Mouse (Mus musculus): ENCODE measurements around the gene Pex3.
"Not testable (repeated sequence)": the region's sequence is repeated elsewhere in the genome, so short reads cannot be mapped to it uniquely, and the experiment has no call there.

The Pex3 gene

DNA sequence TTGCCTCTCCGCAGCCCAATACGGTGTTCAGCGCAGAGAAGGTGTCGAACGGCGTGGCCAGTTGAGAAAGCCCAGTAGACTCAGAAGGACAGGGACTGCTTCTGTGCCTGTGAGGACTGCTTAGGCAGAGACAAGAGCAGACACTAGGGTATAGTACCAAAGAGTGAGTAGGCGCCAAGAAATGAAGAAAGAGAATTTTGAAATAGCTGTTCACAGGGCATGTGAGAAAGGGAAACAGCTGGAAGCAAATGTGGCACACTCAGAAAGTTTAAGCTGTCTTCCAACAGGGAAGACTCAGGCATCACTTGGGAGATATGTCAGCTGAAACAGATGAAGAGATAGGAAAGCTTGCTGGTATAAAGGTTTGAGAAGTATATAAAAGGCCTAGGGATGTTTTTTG, 16.2 kb downstream of the Pex3 start:
- DNase-seq (ENCODE audit: low spot score in 2 of 2) = no peak

DNA sequence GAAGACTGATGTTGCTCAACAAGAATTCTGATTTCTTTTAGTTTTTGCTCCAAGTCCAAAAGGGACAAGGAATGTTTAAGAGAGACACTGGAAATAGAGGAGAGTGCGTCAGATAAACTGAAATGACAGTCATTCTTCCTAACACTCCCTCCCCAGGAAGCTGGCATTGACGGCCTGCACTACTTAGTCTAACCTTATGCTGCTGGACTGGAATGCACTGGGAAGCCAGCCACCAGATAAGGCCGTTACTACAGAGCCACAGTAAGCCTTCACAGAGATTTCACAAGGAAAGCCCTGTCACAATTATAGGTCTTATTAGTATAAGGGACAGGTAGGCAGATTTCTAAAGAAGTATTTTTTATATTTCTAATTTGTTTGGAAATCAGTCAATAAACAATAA, 18.2 kb downstream of the Pex3 start:
- no peak for DNase-seq (ENCODE audit: low spot score in 2 of 2)

DNA sequence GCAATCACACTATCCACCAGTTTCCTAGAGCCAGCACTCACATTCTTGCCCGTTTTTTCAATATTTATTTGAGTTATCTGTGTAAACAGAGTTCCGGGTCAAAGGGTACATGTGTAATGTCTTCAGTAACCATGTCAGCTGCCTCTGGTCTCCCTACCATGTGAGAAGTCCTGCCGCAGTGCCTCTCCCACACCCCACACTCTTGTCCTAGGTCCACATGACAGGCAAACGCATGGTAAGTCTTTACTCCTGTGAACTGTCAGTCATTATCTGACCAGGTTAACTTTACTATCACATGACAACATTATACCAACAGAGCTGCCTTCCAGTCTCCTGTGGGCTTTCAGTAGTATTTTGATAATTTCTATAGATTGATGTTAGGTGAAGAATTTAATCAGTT, 24.8 kb downstream of the Pex3 start:
- no peak for DNase-seq (ENCODE audit: low spot score in 2 of 2)

DNA sequence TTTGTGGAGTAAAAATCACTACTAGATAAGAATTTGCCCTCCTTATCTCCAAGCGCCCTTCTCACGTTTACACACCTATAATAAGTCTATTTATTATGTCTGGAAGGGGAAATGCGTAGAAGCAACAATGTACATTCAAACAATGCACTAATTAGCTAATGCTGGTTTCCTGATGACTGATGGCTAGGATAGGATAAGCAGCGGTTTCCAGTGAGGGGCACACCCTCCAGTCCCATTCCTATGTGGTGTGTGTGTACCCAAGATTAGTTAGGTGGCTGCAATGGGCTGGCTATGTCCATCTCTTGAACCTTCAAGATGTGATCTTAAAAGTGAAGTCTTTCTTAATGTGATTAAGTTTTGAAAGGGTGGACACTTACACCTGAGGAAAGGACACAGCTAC, 31.1 kb downstream of the Pex3 start:
- no peak for DNase-seq (ENCODE audit: low spot score in 2 of 2)

DNA sequence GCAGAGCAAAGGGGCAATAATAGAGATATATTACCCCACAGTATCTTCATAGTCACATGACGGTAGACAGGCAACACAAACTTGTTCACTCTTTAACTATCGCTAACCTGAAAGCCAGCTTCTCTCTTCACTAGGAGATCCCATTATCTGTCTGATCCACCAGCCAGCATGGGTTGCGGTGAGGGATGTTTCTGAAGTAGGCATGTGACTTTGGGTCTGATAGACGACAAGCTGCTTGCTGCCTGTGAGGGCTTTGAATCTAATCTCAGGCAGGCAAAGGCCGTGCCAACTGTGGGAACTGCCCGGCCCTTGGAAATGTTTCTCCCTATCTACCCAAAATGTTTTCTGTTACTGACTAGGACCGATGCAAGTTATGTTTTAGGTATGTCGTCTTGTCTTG, 50.6 kb downstream of the Pex3 start:
- no peak for DNase-seq (ENCODE audit: low spot score in 2 of 2)

DNA sequence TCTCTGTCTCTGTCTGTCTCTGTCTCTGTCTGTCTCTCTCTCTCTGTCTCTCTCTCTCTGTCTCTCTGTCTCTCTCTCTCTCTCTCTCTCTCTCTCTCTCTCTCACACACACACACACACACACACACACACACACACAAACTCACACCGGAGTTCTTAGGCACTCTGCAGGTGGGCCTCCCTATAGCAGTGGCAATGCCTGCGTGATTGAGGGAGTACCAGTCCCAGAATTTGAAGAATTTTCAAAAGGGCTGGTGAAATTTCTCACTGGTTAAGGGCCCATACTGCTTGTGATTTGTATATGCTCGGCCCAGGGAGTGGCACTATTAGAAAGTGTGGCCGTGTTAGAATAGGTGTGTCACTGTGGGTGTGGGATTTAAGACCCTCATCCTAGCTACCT, 51.4 kb downstream of the Pex3 start:
- DNase-seq (ENCODE audit: low spot score in 2 of 2) = not testable (repeated sequence)

DNA sequence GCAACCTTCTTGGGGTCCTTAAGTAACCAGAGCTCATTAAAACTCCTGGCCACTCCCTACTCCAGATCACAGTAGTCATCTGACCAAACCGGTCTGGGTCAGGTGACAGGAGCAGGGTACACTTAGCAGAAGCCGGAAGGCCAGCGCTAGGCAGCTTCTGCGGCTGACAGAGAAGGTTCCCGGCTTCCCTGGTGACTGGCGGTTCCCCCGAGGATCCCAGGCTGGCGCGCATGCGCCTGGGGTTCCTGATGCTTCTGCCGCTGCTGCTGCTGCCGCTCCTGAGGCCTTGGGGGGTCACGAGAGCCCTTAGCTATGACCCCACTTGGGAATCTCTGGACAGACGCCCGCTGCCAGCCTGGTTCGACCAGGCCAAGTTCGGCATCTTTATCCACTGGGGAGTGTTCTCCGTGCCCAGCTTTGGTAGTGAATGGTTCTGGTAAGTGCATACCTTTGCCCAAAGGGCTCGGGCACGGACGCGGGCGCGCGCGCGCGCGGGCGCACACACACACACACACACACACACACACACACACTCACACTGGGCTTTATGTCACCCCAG, 51.9 kb downstream of the Pex3 start:
- DNase-seq (ENCODE audit: low spot score in 2 of 2) = peak; percentile 64 to 86

DNA sequence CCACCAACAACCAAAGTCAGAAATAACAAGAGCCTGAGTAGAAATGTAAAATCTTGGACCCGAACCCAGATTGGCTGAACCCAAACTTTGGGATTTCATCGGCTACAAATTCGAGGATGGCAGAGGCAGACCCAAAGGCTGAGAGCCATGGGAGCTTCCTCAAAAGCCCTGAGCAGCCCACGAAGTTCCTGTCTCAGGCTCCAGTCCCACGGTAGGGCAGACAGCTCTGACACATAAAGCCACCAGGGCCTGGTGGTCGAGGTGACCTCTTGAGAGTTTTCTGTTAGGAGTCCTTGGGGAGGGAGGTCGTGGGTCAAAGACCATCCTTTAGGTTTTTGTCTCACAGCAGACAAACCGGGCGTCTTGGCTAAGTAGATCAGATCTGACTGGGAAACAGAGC, 52.5 kb downstream of the Pex3 start:
- no peak for DNase-seq (ENCODE audit: low spot score in 2 of 2)

DNA sequence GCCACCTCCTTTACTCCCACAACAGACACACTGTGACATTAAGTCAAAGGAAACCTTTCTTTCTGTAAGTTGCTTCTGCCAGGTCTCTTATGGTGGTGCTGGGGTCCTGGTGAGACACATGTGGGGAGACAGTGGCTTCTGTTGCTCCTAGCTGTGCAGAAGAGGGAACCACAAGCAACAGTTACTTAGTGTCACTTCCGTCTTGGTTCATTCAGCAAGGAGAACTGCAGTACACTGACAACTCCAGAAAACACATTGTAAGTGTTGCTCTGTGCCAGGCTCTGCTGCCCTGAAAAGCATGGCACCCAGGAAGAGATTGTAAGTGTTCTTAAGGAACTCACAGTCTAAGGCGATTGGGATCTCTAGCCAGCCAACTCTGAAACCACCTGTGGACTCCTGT, 53.6 kb downstream of the Pex3 start, which contains the start of gene Fuca2:
Fuca2 (plus strand) TSS at position 210 of the 400 bp plus-strand sequence.
- no peak for DNase-seq (ENCODE audit: low spot score in 2 of 2)

DNA sequence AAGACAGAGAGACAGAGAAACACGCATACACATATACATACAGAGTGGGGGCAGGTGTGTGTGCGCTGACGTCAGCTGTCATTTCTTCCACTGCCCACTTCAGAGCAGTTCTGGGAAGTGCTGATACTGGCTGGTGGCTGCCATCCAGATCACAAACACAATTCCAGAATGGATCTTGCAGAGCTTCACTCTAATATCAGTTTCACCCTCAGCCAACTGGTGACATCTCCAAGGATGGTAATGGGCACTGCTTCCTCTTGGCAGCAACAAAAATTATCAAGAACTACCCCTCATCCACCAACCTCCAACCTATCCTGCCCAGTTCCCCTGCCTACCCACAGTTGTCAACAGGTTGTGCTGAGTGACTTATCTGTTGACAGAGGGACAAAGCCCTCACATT, 56.6 kb downstream of the Pex3 start:
- no peak for DNase-seq (ENCODE audit: low spot score in 2 of 2)

DNA sequence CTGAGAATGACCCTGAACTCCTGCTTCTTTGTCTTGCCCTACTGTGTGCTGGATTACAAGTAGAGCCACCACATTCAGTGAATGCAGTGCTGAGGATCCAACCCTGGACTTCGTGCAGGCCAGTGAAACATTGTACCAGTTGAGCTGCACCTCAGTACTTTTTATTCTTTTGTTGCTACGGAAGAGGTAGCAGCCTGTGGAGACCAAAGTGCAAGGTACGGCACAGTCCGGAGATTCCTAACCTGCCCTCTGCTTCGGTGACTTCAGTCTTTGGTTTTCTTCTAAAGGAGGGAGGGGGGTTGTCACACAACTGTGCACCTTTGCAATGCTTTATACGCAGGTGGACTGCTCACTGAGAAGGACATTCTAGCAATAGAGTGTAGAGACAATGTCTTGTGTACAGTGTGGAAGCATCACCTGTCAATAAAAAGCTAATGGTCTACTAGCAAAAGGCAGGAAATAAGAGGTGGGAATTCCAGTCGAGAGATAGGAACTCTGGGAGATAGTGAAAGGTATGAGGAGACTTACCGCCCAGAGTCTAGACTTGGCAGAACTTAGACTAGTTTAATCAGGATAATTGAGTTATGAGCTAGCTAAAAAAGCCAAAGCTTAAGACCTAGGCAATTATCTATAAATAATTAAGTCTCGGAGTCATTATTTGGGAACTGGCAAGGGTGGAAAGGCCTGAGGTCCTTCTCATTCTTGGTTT, 58.8 kb downstream of the Pex3 start:
- no peak for DNase-seq (ENCODE audit: low spot score in 2 of 2)

DNA sequence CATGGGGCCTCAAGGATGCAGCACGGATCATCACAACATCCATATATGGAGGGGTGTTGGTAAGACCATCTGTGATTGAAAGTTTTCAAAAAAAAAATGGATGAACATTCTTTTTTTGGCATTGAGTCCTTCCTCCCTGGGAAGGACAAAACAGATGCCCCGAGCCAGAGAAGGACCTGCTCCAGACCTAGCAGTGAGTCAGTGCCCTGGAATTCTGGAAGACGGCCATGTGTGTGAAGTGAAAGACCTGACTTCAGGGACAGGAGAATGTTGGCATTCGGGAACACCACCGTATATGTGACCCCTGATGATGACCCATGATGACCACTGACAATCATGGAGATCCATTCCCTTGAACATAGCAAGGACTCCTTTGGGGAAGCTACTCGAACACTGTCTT, 63.3 kb downstream of the Pex3 start:
- no peak for DNase-seq (ENCODE audit: low spot score in 2 of 2)

DNA sequence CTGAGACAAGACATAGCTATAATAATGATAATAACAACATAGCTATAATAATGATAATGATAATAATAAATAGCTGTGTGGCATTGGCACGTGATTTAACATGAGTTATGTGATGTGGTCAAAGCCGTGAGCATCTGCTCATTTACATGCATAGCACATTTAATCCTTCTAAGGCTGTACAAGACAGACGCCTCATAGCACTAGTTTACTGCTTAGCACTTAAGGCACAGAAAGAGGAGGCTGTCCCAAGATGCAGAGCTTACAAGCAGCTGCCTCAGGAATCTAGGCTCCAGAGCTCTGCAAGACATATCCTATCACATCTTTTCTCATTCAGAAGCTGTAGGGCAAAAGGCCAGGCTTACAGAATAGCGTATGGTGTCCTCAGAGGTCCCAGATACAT, 67.0 kb downstream of the Pex3 start:
- no peak for DNase-seq (ENCODE audit: low spot score in 2 of 2)

DNA sequence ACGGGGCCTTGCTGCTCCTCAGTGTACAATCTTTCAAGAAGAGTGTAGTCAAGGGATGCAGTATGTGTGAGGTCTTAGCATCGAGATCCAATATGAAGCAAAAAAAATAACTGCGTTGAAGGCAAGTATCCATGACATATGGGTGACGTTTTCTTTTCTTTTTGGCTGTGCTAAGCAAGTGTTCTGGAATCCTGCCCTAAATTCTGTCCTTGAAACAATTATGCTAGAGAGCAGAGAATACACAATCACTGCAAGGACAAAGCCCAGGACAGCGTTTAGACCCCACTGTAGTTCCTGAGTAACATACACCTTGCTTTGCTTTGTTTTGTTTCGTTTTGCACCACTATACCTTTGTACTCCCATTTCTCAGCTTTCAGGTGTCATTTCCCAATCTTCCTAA, 73.6 kb downstream of the Pex3 start:
- DNase-seq (ENCODE audit: low spot score in 2 of 2) = no peak

DNA sequence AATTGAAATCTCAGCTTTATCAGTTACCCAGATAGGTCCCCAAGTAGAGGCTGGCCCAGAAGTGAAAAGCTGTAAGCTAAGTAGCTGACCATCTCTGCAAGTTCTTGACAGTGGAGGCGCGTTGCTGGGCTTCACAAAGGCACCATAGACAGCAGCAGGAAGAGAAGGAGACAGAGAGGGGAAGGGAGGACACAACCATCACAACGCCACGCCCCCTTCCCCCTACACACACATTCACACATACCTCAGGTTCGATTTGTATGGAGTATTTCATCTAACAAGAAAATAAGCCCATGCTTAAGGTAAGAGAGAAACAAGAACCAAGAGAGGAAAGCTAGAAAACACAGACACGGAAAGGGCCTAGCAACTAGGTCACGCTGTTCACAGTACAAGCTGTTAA, 77.8 kb downstream of the Pex3 start:
- DNase-seq (ENCODE audit: low spot score in 2 of 2) = no peak

DNA sequence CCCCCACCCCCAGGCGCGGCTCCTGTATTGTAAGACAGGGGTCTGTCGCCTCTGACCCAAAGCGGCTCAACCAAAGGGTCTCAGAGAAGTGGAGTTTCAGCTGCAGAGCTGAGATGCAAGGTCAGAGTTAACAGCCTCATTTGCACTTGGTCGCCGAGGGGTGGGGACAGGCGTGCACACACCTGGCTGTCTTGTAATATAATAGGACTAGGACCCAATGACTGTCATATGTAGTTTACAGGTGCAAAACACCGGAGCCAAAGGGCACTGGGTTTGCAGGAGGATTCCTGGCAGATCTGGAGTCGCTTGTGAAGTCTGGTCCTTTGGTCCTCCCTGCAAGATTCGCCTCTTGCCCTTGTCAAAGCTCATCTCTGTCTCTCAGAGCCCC, 78.4 kb downstream of the Pex3 start:
- no peak for DNase-seq (ENCODE audit: low spot score in 2 of 2)

Data from left cerebral cortex, adult 9 months (tissue).